Mouse (Mus musculus) heart, postnatal 0 days (tissue): ENCODE data around the gene Gli2.

Source experiments
- CTCF ChIP-seq: IDR thresholded peaks from 2 replicates; pipeline ENCODE4 v1.5.1; 2016; ENCODE audit warnings: antibody characterized with exemption, control low read depth, low read depth
- EP300 ChIP-seq: IDR thresholded peaks from 2 replicates; pipeline ENCODE4 v1.6.1; 2016; ENCODE audit warnings: antibody characterized with exemption, low read depth

DNA sequence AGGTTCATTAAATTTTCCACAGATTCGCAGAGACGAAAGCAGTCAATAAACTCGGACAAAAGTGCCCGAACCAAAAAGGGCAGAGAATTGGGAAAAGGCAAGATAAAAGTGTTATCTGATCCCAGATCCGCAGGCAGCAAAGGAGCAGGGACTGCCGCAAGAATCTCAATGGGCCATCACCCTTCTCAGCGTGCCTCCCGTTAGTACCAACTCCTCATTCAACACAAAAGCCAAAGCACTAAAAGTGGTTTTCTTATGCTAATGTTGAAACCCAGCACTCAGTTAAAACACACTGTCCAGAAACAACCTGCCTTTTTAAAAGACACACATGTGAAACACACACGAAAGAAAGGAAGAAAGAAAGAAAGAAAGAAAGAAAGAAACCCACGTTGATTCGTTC, 4.4 kb downstream of the Gli2 start:
- TF ChIP-seq CTCF = no peak
- no peak for TF ChIP-seq EP300
